Mouse (Mus musculus): ENCODE measurements around the gene Fras1. TPM values are rescaled to one million over a fixed set of nuclear protein-coding genes. Genes with fewer than 3 reads are reported as not detected.

The Fras1 gene
- total and polyA plus RNA-seq, 3 experiments = 2.1 to 5.8 (median 5.4) TPM

- in situ Hi-C loops (cut with MboI; ENCODE audit: low pct_ligation_motif_present, low pct_unique_long_range_greater_than_20kb, low sequenced_read_pairs) = no loop called here
- no peaks in the 10 kb centered on the region for H3K79me2 ChIP-seq (replicated peaks; ENCODE audit: control insufficient read depth, extremely low read depth, insufficient read depth, poor library complexity, severe bottlenecking)
- H3K4me1 ChIP-seq (ENCODE audit: control insufficient read depth in 1 of 2, insufficient read depth in 2 of 2) = peaks cover 0 to 13% of the 10 kb centered on the region in 2 experiments; a peak in 2 of 4 replicates
- H3K9me3 ChIP-seq (replicated peaks; ENCODE audit: low read length) = no peaks in the 10 kb centered on the region
- no peak overlapping the region for H3K27ac ChIP-seq (ENCODE audit: insufficient read depth, low read depth)
- no peak for DNase-seq (ENCODE audit: extremely low read depth)
- dilution Hi-C loops (cut with MboI; ENCODE audit: extremely low pct_ligation_motif_present, extremely low pct_unique_long_range_greater_than_20kb, low sequenced_read_pairs) = no loop called here
- no peak overlapping the region for H3K9ac ChIP-seq (ENCODE audit: insufficient read depth, low read depth)
- no peak for TF ChIP-seq MAZ (IDR thresholded peaks at IDR 0.05; ENCODE audit: low read depth, low read length)
- no peak for TF ChIP-seq TBP (conservative IDR thresholded peaks at IDR 0.05; ENCODE audit: low read depth, low read length)
- TF ChIP-seq SMC3 (IDR thresholded peaks at IDR 0.05; ENCODE audit: low read depth, low read length) = no peak
- no peak for TF ChIP-seq RAD21 (IDR thresholded peaks at IDR 0.05; ENCODE audit: low read depth, low read length)
- TF ChIP-seq TCF12 (IDR thresholded peaks at IDR 0.05; ENCODE audit: low read depth, low read length) = no peak
- TF ChIP-seq ZMIZ1 (IDR thresholded peaks at IDR 0.05; ENCODE audit: low read depth, low read length) = no peak
- TF ChIP-seq POLR2AphosphoS2 (IDR thresholded peaks at IDR 0.05; ENCODE audit: low read depth, low read length) = no peak
- TF ChIP-seq CTCF (conservative IDR thresholded peaks at IDR 0.05 in 1 of 2, IDR thresholded peaks at IDR 0.05 in 1 of 2; ENCODE audit: low read depth in 2 of 2, low read length in 2 of 2) = no peak
- no peak for TF ChIP-seq PAX5 (IDR thresholded peaks at IDR 0.05; ENCODE audit: low read length)
- TF ChIP-seq JUN (IDR thresholded peaks at IDR 0.05; ENCODE audit: insufficient read depth, low read depth, low read length) = no peak
- no peak for TF ChIP-seq RCOR1 (conservative IDR thresholded peaks at IDR 0.05; ENCODE audit: low read depth, low read length)
- no peak for TF ChIP-seq BHLHE40 (IDR thresholded peaks at IDR 0.05; ENCODE audit: low read depth, low read length)
- no peak for TF ChIP-seq ZNF384 (IDR thresholded peaks at IDR 0.05; ENCODE audit: low read depth, low read length)
- no peak for TF ChIP-seq MEF2A (IDR thresholded peaks at IDR 0.05; ENCODE audit: borderline replicate concordance, low read depth, low read length)
- TF ChIP-seq NELFE (IDR thresholded peaks at IDR 0.05; ENCODE audit: low read depth, low read length) = no peak
- no peak overlapping the region for H3K4me3 ChIP-seq (replicated peaks in 1 of 3; ENCODE audit: low read depth in 2 of 3, low read length in 2 of 3, poor library complexity in 1 of 3)
- no peaks in the 10 kb centered on the region for H3K27me3 ChIP-seq (replicated peaks)
- no peak overlapping the region for H3K4me2 ChIP-seq (ENCODE audit: insufficient read depth, low read depth, poor library complexity, severe bottlenecking)
- peaks cover 0 to 3% of the 10 kb centered on the region in 2 experiments for H3K36me3 ChIP-seq (replicated peaks in 1 of 2; ENCODE audit: control insufficient read depth in 1 of 2, insufficient read depth in 1 of 2, low read length in 1 of 2)
These were observed 34.5 kb downstream of the Fras1 start for GRCm38 (mm10) chr5:96408291-96408690.

GRCm38 (mm10) chr5:96412754-96413394 is 39.1 kb downstream of the Fras1 start:
- no peak for TF ChIP-seq NRF1 (IDR thresholded peaks at IDR 0.05; ENCODE audit: low read depth, low read length)
- no peak for DNase-seq (ENCODE audit: extremely low read depth)
- no peaks in the 10 kb centered on the region for H3K27me3 ChIP-seq (replicated peaks)
- no peak overlapping the region for H3K4me3 ChIP-seq (replicated peaks in 1 of 3; ENCODE audit: low read depth in 2 of 3, low read length in 2 of 3, poor library complexity in 1 of 3)
- no peaks in the 10 kb centered on the region for H3K36me3 ChIP-seq (replicated peaks in 1 of 2; ENCODE audit: control insufficient read depth in 1 of 2, insufficient read depth in 1 of 2, low read length in 1 of 2)
- peaks cover 0 to 18% of the 10 kb centered on the region in 2 experiments; a peak in 2 of 4 replicates for H3K4me1 ChIP-seq (ENCODE audit: control insufficient read depth in 1 of 2, insufficient read depth in 2 of 2)
- dilution Hi-C loops (cut with MboI; ENCODE audit: extremely low pct_ligation_motif_present, extremely low pct_unique_long_range_greater_than_20kb, low sequenced_read_pairs) = no loop called here
- in situ Hi-C loops (cut with MboI; ENCODE audit: low pct_ligation_motif_present, low pct_unique_long_range_greater_than_20kb, low sequenced_read_pairs) = no loop called here
- H3K9me3 ChIP-seq (replicated peaks; ENCODE audit: low read length) = no peaks in the 10 kb centered on the region
- H3K4me2 ChIP-seq (ENCODE audit: insufficient read depth, low read depth, poor library complexity, severe bottlenecking) = no peak overlapping the region
- no peak overlapping the region for H3K9ac ChIP-seq (ENCODE audit: insufficient read depth, low read depth)
- no peaks in the 10 kb centered on the region for H3K79me2 ChIP-seq (replicated peaks; ENCODE audit: control insufficient read depth, extremely low read depth, insufficient read depth, poor library complexity, severe bottlenecking)
- H3K27ac ChIP-seq (ENCODE audit: insufficient read depth, low read depth) = no peak overlapping the region
